Mouse (Mus musculus) forebrain, postnatal 0 days (tissue): ENCODE results near the gene Hist1h3g. TPM values are rescaled to one million over a fixed set of nuclear protein-coding genes. Genes with fewer than 3 reads are reported as not detected.

ENCODE experiments used
- ATAC-seq: fragments of 200-750 bp; cut with Nextera tagmentation; 2 replicates; pipeline ENCODE4 v1.8.0; 2017; ENCODE audit warnings: mild to moderate bottlenecking, moderate library complexity
- DNase-seq: peaks from one replicate; pipeline ENCODE4 v3.0.0-alpha.2; 2015
- H3K27ac ChIP-seq: fragments of 300-500 bp; sonication (generic); 2 replicates; pipeline ENCODE4 v1.5.1; 2014; ENCODE audit warnings: low read depth, mild to moderate bottlenecking, antibody characterized with exemption, low read length, moderate library complexity, mixed read lengths
- H3K27me3 ChIP-seq: fragments of 300-500 bp; sonication (generic); 2 replicates; pipeline ENCODE4 v1.6.1; 2014; ENCODE audit warnings: mild to moderate bottlenecking, low read length, mixed read lengths; ENCODE audit not compliant: insufficient read depth
- H3K36me3 ChIP-seq: fragments of 300-500 bp; sonication (generic); 2 replicates; pipeline ENCODE4 v1.6.1; 2014; ENCODE audit warnings: mild to moderate bottlenecking, moderate library complexity; ENCODE audit not compliant: insufficient read depth
- H3K4me1 ChIP-seq: fragments of 300-500 bp; sonication (generic); 2 replicates; pipeline ENCODE4 v1.6.1; 2014; ENCODE audit warnings: antibody characterized with exemption; ENCODE audit not compliant: insufficient read depth
- H3K4me2 ChIP-seq: fragments of 300-500 bp; sonication (generic); 2 replicates; pipeline ENCODE4 v1.6.1; 2014; ENCODE audit warnings: low read depth, mild to moderate bottlenecking, moderate library complexity
- H3K4me3 ChIP-seq: fragments of 300-500 bp; sonication (generic); 2 replicates; pipeline ENCODE4 v1.5.1; 2014; ENCODE audit warnings: low read depth, low read length, mixed read lengths
- H3K9ac ChIP-seq: fragments of 300-500 bp; sonication (generic); 2 replicates; pipeline ENCODE4 v1.6.1; 2014; ENCODE audit warnings: mild to moderate bottlenecking
- H3K9me3 ChIP-seq: fragments of 300-500 bp; sonication (generic); 2 replicates; pipeline ENCODE4 v1.6.1; 2016; ENCODE audit warnings: low read length
- CTCF ChIP-seq: sonication (generic); IDR thresholded peaks from 2 replicates; pipeline ENCODE4 v1.5.1; 2016; ENCODE audit warnings: antibody characterized with exemption, control low read depth, low read depth
- WGBS: fragments of 180-500 bp; shearing (Covaris S2); extraction: QIAGEN DNeasy Blood & Tissue Kit; methylation state at CpG from one replicate; pipeline ENCODE4 v1.1.7; 2014; 5-methylcytosine and 5-hydroxymethylcytosine counted together
- microRNA-seq, 2 experiments: library from miRNA; unstranded; fragments of <30 nt; microRNA quantifications; one replicate each; pipeline ENCODE4; 2016
- polyA plus RNA-seq: library from polyadenylated mRNA; unstranded; fragments of >200 nt; fragmentation: Nextera tagmentation; extraction: Ambion mirVana; gene quantifications from 2 replicates; pipeline ENCODE4 v1.2.1, GENCODE M21; 2015
- total RNA-seq: library from RNA; depleted of rRNA; stranded (reverse); fragments of >200 nt; gene quantifications from 2 replicates; pipeline ENCODE4 v1.2.3, GENCODE M21; 2014; rRNA removed

The Hist1h3g gene
- total and polyA plus RNA-seq, 2 experiments from 2014 or later, result 0.50 to 116 TPM

GRCm38 (mm10) chr13:23581408-23582218 lies 46.4 kb downstream of the Hist1h3g start, which contains the start of gene Hist1h4d:
Gene Hist1h4d (plus strand): TSS chr13:23581598.
- no peaks in the 10 kb centered on the region for H3K27me3 ChIP-seq
- H3K36me3 ChIP-seq, result no peaks in the 10 kb centered on the region
- H3K4me2 ChIP-seq, result peak within 1 kb of the TSS; percentile 82
- H3K9ac ChIP-seq, result peak within 1 kb of the TSS; percentile 60
- H3K9me3 ChIP-seq, result no peaks in the 10 kb centered on the region
- peaks cover 13% of the 10 kb centered on the region; the same call in 1 of the 2 replicates for H3K4me1 ChIP-seq
- H3K4me3 ChIP-seq, result peak within 1 kb of the TSS; percentile 54
- no peak for TF ChIP-seq CTCF
- peak within 1 kb of the TSS; percentile 74 for H3K27ac ChIP-seq
- peak; percentile 88 for ATAC-seq
- under 1% methylated on average over 43 of the region's 43 CpGs for WGBS
- peak; percentile 98 for DNase-seq

DNA sequence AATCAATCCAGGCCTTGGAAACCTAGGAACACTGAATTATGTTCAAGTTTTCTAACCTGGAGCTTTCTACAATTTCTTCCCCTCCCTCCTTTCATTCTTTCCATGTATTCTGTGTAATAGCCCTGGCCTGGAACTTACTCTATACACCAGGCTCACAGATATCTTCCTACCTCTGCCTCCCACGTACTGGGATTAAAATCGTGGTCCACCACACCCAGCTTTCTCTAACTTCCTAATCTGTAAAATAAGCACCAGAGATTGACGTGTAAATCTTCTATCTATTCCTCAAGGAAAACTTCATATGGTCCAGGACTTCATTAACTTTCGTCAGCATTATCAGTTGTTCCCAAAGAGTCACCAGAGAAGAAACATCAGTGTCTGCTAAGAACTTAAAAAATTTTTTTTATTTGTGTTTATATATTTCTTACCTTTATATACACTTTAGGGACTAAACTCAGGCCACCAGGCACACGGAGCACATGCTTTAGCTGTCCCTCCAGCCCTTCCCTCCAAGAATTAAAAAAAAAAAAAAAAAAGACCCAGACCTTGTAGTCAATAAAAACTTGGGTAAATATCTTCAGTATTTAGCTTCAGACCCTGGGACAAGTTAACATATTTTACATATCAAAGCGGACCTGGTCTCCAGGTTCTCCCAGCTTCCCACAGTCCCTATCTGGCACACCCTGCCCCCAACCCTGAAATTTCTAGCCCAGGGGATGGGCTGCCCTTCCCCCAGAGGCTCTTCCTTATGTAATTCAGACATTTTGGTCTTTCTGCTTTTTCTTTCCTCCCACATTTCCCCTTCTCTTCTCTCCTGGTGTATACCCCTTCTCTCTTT lies 47.2 kb downstream of the Hist1h3g start:
- Histone ChIP-seq H3K4me2 (peak overlapping the region; percentile 82), H3K27me3 (no peaks in the 10 kb centered on the region), H3K9ac (peak overlapping the region; percentile 60), H3K36me3 (no peaks in the 10 kb centered on the region), H3K9me3 (no peaks in the 10 kb centered on the region), H3K4me1 (peaks cover 10% of the 10 kb centered on the region; the same call in 1 of the 2 replicates), H3K4me3 (peak overlapping the region; percentile 54), H3K27ac (peak overlapping the region; percentile 74)
- no peak for TF ChIP-seq CTCF
- DNase-seq (no peak), ATAC-seq (no peak)
- 3% methylated on average over 6 of the region's 6 CpGs for WGBS

DNA sequence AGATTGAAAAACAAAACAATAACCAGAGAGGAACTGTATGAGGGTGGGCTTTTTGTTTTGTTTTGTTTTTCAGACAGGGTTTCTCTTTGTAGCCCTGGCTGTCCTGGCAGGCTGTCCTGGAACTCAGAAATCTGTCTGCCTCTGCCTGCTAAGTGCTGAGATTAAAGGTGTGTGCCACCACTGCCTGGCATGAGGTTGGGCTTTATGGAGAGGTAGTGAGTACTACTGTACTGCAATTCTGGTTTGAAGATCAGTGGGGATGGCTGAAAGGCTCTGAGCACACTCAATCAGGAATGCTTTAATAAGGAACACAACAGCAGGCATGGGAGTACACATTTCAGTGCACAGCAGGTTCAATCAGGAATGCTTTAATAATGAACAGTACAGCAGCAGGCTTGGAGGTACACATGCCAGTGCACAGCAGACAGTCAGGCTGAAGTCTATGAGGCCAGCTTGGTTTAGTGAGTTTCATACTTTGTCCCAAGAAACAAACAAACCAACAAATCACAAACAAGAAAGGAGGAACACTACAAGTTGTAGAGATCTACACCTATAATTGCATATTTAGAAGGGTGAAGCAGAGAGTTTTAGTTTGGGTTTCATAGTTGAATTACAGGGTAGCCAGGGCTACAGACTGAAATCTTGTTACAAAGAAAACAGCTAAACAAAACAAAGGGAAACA lies 48.3 kb downstream of the Hist1h3g start:
- Histone ChIP-seq H3K4me2 (no peak overlapping the region), H3K4me3 (no peak overlapping the region), H3K4me1 (peaks cover 10% of the 10 kb centered on the region; the same call in 1 of the 2 replicates), H3K27ac (no peak overlapping the region), H3K9me3 (no peaks in the 10 kb centered on the region), H3K36me3 (no peaks in the 10 kb centered on the region), H3K9ac (no peak overlapping the region), H3K27me3 (no peaks in the 10 kb centered on the region)
- DNase-seq (no peak), ATAC-seq (no peak)
- TF ChIP-seq CTCF, result no peak

GRCm38 (mm10) chr13:23584331-23584730 lies 49.1 kb downstream of the Hist1h3g start:
- Histone ChIP-seq H3K4me1 (peaks cover 10% of the 10 kb centered on the region; the same call in 1 of the 2 replicates), H3K27ac (peak overlapping the region; percentile 94), H3K36me3 (no peaks in the 10 kb centered on the region), H3K4me2 (peak overlapping the region; percentile 72), H3K9me3 (no peaks in the 10 kb centered on the region), H3K9ac (peak overlapping the region; percentile 71; the same call in 1 of the 2 replicates), H3K4me3 (peak overlapping the region; percentile 47), H3K27me3 (no peaks in the 10 kb centered on the region)
- DNase-seq, result no peak
- ATAC-seq, result no peak
- TF ChIP-seq CTCF, result no peak

- Histone ChIP-seq H3K4me1 (peaks cover 10% of the 10 kb centered on the region; the same call in 1 of the 2 replicates), H3K36me3 (no peaks in the 10 kb centered on the region), H3K9ac (peak overlapping the region; percentile 71), H3K4me3 (peak overlapping the region; percentile 47), H3K9me3 (no peaks in the 10 kb centered on the region), H3K4me2 (peak overlapping the region; percentile 72), H3K27ac (peak overlapping the region; percentile 94), H3K27me3 (no peaks in the 10 kb centered on the region)
- under 1% methylated on average over 21 of the region's 21 CpGs for WGBS
- DNase-seq (peak; percentile 79), ATAC-seq (peak; percentile 14)
- TF ChIP-seq CTCF, result no peak
These were observed 49.8 kb downstream of the Hist1h3g start for GRCm38 (mm10) chr13:23585029-23585441.

Small RNA genes within 50 kb of the gene (microRNA-seq; reads per million reads assigned to microRNA genes)
- gene Gm44297 (0 reads per million in 2 experiments), gene Gm44359 (0 reads per million in 2 experiments), gene Gm44394 (0 reads per million in 2 experiments), gene n-TStga1 (0.24 to 0.39 reads per million in 2 experiments)

Other genes starting within 250 kb of the Hist1h3g start
Only the 30 nearest of the 34 such genes appear.
- 32.9 and 35.5 TPM in 2 replicates for gene Zfp322a, start 166.2 kb upstream of the Hist1h3g start, total RNA-seq
- 23.1 and 33.6 TPM in 2 replicates for gene Zfp322a, start 166.2 kb upstream of the Hist1h3g start, polyA plus RNA-seq
- 6.5 and 8.2 TPM in 2 replicates for gene Abt1, start 111.6 kb upstream of the Hist1h3g start, total RNA-seq
- gene Abt1, start 111.6 kb upstream of the Hist1h3g start, polyA plus RNA-seq, result 7.7 and 8.2 TPM in 2 replicates
- 0.08 and 0.33 TPM in 2 replicates for gene Btn1a1, start 69.5 kb upstream of the Hist1h3g start, total RNA-seq
- gene Btn1a1, start 69.5 kb upstream of the Hist1h3g start, polyA plus RNA-seq, result 0.12 TPM in 1 of 2 replicates, not detected in the other
- not detected in 2 replicates for gene Btn2a2, start 46.6 kb upstream of the Hist1h3g start, total RNA-seq
- gene Btn2a2, start 46.6 kb upstream of the Hist1h3g start, polyA plus RNA-seq, result 0.10 TPM in 1 of 2 replicates, not detected in the other
- 1,275 and 1,840 TPM in 2 replicates for gene Hist1h4h, start 4.4 kb upstream of the Hist1h3g start, total RNA-seq
- gene Hist1h4h, start 4.4 kb upstream of the Hist1h3g start, polyA plus RNA-seq, result 4.1 and 5.7 TPM in 2 replicates
- 135 and 227 TPM in 2 replicates for gene Hist1h2af, start 1.5 kb upstream of the Hist1h3g start, total RNA-seq
- gene Hist1h2af, start 1.5 kb upstream of the Hist1h3g start, polyA plus RNA-seq, result not detected in 2 replicates
- gene Hist1h2bh, start 8.0 kb downstream of the Hist1h3g start, total RNA-seq, result 12.5 and 17.0 TPM in 2 replicates
- gene Hist1h2bh, start 8.0 kb downstream of the Hist1h3g start, polyA plus RNA-seq, result 0.17 TPM in 1 of 2 replicates, not detected in the other
- 116 and 119 TPM in 2 replicates for gene Hist1h3f, start 8.6 kb downstream of the Hist1h3g start, total RNA-seq
- 0.17 and 0.47 TPM in 2 replicates for gene Hist1h3f, start 8.6 kb downstream of the Hist1h3g start, polyA plus RNA-seq
- gene Hist1h4f, start 16.2 kb downstream of the Hist1h3g start, total RNA-seq, result 586 and 753 TPM in 2 replicates
- gene Hist1h4f, start 16.2 kb downstream of the Hist1h3g start, polyA plus RNA-seq, result 0.70 TPM in 1 of 2 replicates, not detected in the other
- 48.5 and 66.7 TPM in 2 replicates for gene Hist1h1d, start 17.8 kb downstream of the Hist1h3g start, total RNA-seq
- gene Hist1h1d, start 17.8 kb downstream of the Hist1h3g start, polyA plus RNA-seq, result 0.12 and 0.18 TPM in 2 replicates
- gene Hist1h3e, start 26.9 kb downstream of the Hist1h3g start, total RNA-seq, result 180 and 204 TPM in 2 replicates
- gene Hist1h3e, start 26.9 kb downstream of the Hist1h3g start, polyA plus RNA-seq, result 1.9 and 2.0 TPM in 2 replicates
- 111 TPM in 2 replicates for gene Hist1h2ae, start 35.8 kb downstream of the Hist1h3g start, total RNA-seq
- gene Hist1h2ae, start 35.8 kb downstream of the Hist1h3g start, polyA plus RNA-seq, result 12.5 and 23.0 TPM in 2 replicates
- gene Hist1h2bg, start 36.0 kb downstream of the Hist1h3g start, total RNA-seq, result 367 and 594 TPM in 2 replicates
- 3.0 and 3.6 TPM in 2 replicates for gene Hist1h2bg, start 36.0 kb downstream of the Hist1h3g start, polyA plus RNA-seq
- 226 and 289 TPM in 2 replicates for gene Hist1h2bf, start 38.8 kb downstream of the Hist1h3g start, total RNA-seq
- not detected in 2 replicates for gene Hist1h2bf, start 38.8 kb downstream of the Hist1h3g start, polyA plus RNA-seq
- 204 and 274 TPM in 2 replicates for gene Hist1h2ad, start 39.0 kb downstream of the Hist1h3g start, total RNA-seq
- 0.78 TPM in 1 of 2 replicates, not detected in the other for gene Hist1h2ad, start 39.0 kb downstream of the Hist1h3g start, polyA plus RNA-seq
- gene Hist1h3d, start 40.3 kb downstream of the Hist1h3g start, total RNA-seq, result 73.0 and 78.9 TPM in 2 replicates
- gene Hist1h3d, start 40.3 kb downstream of the Hist1h3g start, polyA plus RNA-seq, result 0.57 and 0.80 TPM in 2 replicates
- 258 and 695 TPM in 2 replicates for gene Hist1h4d, start 46.2 kb downstream of the Hist1h3g start, total RNA-seq
- 25.0 and 42.2 TPM in 2 replicates for gene Hist1h4d, start 46.2 kb downstream of the Hist1h3g start, polyA plus RNA-seq
- gene Hist1h2be, start 85.7 kb downstream of the Hist1h3g start, total RNA-seq, result 98.5 and 120 TPM in 2 replicates
- 0.31 and 0.39 TPM in 2 replicates for gene Hist1h2be, start 85.7 kb downstream of the Hist1h3g start, polyA plus RNA-seq
- 204 and 218 TPM in 2 replicates for gene Hist1h1e, start 87.1 kb downstream of the Hist1h3g start, total RNA-seq
- 11.1 and 16.3 TPM in 2 replicates for gene Hist1h1e, start 87.1 kb downstream of the Hist1h3g start, polyA plus RNA-seq
- 40.9 and 44.8 TPM in 2 replicates for gene Hist1h2ac, start 148.5 kb downstream of the Hist1h3g start, total RNA-seq
- 0.41 and 0.49 TPM in 2 replicates for gene Hist1h2ac, start 148.5 kb downstream of the Hist1h3g start, polyA plus RNA-seq
- gene Hist1h2bc, start 148.8 kb downstream of the Hist1h3g start, total RNA-seq, result 93.7 and 124 TPM in 2 replicates
- gene Hist1h2bc, start 148.8 kb downstream of the Hist1h3g start, polyA plus RNA-seq, result 29.2 and 35.3 TPM in 2 replicates
- gene Hist1h1t, start 160.4 kb downstream of the Hist1h3g start, total RNA-seq, result 1.3 TPM in 1 of 2 replicates, not detected in the other
- gene Hist1h1t, start 160.4 kb downstream of the Hist1h3g start, polyA plus RNA-seq, result not detected in 2 replicates
- 917 and 942 TPM in 2 replicates for gene Hist1h4c, start 163.0 kb downstream of the Hist1h3g start, total RNA-seq
- 2.3 and 5.0 TPM in 2 replicates for gene Hist1h4c, start 163.0 kb downstream of the Hist1h3g start, polyA plus RNA-seq
- 2.5 and 3.6 TPM in 2 replicates for gene Hfe, start 175.4 kb downstream of the Hist1h3g start, total RNA-seq
- 4.4 and 6.0 TPM in 2 replicates for gene Hfe, start 175.4 kb downstream of the Hist1h3g start, polyA plus RNA-seq
- 475 and 498 TPM in 2 replicates for gene Hist1h1c, start 203.4 kb downstream of the Hist1h3g start, total RNA-seq
- 24.0 and 26.3 TPM in 2 replicates for gene Hist1h1c, start 203.4 kb downstream of the Hist1h3g start, polyA plus RNA-seq
- 294 and 301 TPM in 2 replicates for gene Hist1h3c, start 210.2 kb downstream of the Hist1h3g start, total RNA-seq
- 0.84 TPM in 1 of 2 replicates, not detected in the other for gene Hist1h3c, start 210.2 kb downstream of the Hist1h3g start, polyA plus RNA-seq
- gene Hist1h2bb, start 211.3 kb downstream of the Hist1h3g start, total RNA-seq, result 647 and 680 TPM in 2 replicates
- not detected in 2 replicates for gene Hist1h2bb, start 211.3 kb downstream of the Hist1h3g start, polyA plus RNA-seq
- 305 and 340 TPM in 2 replicates for gene Hist1h2ab, start 215.7 kb downstream of the Hist1h3g start, total RNA-seq
- 4.4 and 6.7 TPM in 2 replicates for gene Hist1h2ab, start 215.7 kb downstream of the Hist1h3g start, polyA plus RNA-seq
- gene Hist1h3b, start 216.8 kb downstream of the Hist1h3g start, total RNA-seq, result 229 and 254 TPM in 2 replicates
- gene Hist1h3b, start 216.8 kb downstream of the Hist1h3g start, polyA plus RNA-seq, result 0.25 and 0.67 TPM in 2 replicates
- 184 and 254 TPM in 2 replicates for gene Hist1h4b, start 221.6 kb downstream of the Hist1h3g start, total RNA-seq
- 1.8 and 3.0 TPM in 2 replicates for gene Hist1h4b, start 221.6 kb downstream of the Hist1h3g start, polyA plus RNA-seq